Mouse (Mus musculus) mouse embryonic stem cell (cell line): Measurements from ENCODE around the gene Olfr985.

Experiments
- in situ Hi-C, 2 experiments: fragments of 300-500 bp; cut with MboI; formaldehyde crosslinking; loops; 1 replicate in 1 of 2; 3 replicates in 1 of 2; pipeline ENCODE4 v1.14.3; 2019 to 2020; ENCODE audit warnings: low sequenced_read_pairs in 2 of 2, low pct_unique_long_range_greater_than_20kb in 1 of 2, mixed read lengths in 1 of 2; ENCODE audit not compliant: unreplicated experiment in 1 of 2

The Olfr985 gene

GRCm38 (mm10) chr9:40130084-40130483 is at the start of gene Olfr985:
TSS of gene Olfr985 (minus strand) at chr9:40130184.
- in situ Hi-C loops: no loop called here

GRCm38 (mm10) chr9:40177017-40177416 is 47.0 kb upstream of the Olfr985 start:
- in situ Hi-C loops: no loop called here

DNA sequence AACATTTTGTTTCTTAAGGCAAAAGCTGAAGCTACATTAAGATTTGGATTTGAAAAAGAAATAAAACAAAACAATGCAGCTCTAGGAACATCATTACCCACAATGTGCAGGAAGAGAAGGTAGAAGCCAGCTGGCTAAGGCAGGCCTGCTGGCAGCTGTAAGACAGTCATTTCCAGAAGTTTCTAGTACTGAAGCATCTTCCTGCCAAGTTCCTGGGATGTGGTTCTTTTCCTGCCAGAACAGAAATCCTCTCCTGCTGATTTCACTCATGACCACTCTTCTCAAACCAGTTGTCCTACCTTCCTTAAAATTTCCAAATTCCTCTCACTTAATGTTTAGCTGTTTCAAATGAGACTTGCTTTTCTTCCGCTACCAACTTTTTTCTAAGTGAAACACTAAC is 36.5 kb upstream of the Olfr985 start:
- in situ Hi-C loops: no loop called here

- in situ Hi-C loops: no loop called here
Observed at GRCm38 (mm10) chr9:40155118-40155644, 25.2 kb upstream of the Olfr985 start.

DNA sequence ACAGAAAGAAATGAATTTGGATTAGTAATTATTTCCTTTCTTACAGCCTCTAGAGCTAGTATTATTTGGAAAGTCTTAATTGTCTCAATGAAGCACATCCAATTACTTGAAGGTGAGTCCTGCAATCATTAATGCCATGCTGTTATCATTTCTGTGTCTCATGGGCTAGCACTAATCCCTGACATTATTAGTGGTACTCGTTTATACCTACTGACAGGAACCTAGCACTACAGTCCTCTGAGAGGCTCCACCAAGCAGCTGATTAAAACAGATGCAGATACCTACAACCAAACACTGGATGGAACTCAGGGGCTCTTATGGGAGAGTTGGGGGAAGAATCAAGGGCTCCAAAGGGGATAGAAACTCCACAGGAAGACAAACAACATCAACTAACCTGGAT is 11.6 kb upstream of the Olfr985 start:
- in situ Hi-C loops: no loop called here

DNA sequence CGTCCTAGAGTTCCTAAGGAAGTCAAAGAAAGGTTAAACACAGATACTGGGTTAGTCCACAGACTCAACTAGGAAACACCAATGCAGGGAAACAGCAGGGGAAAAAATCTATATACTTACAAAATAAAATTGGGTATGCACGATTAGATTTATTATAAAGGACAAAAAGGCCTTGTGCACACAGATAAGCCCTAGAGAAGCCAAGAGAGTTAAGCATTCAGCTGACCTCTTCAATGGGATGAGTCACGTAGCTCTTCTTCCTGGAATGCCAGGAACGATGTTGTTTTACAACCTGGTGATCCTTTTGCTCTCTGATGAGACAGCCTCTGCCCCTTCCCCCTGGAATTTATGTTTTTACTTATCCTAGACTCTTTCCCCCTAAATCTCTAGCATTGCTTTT is 9.5 kb upstream of the Olfr985 start:
- in situ Hi-C loops: no loop called here

GRCm38 (mm10) chr9:40136987-40137688 is 7.2 kb upstream of the Olfr985 start:
- in situ Hi-C loops: no loop called here

GRCm38 (mm10) chr9:40130556-40130955 is 572 bp upstream of the Olfr985 start:
- in situ Hi-C loops: no loop called here

- in situ Hi-C loops: no loop called here
Observed at GRCm38 (mm10) chr9:40117287-40117659, 12.7 kb downstream of the Olfr985 start.

DNA sequence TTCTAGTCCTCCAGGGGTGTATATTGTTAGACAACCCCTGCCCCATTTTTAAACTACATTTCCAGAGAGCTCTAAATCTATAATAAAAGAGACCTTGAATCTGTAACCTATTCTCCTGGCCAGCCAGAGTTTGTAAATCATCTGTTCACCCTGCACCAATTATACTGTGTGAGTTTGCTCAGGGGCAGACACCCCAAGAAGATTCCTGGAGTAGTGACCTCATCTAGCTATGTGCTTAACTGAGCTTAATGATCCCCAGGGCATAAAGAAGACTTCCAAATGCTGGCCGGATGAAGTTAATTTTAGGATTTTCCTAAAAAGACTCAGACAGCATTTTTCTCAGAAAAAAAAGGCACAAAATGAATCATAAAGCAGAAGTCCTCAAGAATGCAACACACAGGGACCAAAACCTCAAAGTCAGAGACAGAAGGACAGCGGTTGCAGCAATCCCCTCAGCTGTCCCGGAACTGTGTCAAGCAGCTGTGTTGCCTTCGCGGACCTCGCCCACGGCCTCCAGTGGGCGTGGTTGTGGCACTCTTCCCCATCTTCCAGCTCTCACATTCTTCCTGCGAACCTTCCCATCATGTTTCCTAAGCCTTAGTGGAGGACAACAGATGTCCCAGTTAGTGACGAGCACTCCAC is 13.2 kb downstream of the Olfr985 start:
- in situ Hi-C loops: no loop called here

GRCm38 (mm10) chr9:40114106-40114505 is 15.9 kb downstream of the Olfr985 start, which contains the start of gene Olfr984:
TSS of gene Olfr984 (minus strand) at chr9:40114206.
- in situ Hi-C loops: no loop called here

DNA sequence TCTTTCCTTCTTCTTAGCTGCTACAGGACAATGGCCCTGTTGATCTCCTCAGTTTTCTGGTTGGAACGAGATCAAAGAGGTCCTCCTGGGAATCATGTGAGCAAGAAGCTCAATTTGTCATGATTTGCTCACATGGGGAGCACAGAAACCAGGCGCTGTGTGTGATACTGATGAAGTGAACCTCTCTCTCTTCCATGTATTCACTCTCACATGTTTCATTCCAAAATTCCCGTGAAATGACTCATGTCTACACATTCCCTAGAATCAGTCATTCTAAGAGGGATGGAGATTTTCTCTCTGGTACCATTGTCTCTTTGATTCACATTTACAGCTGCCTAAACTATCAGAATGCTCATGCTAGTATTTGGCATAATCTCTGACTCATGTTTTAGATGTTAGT is 35.2 kb downstream of the Olfr985 start:
- in situ Hi-C loops: no loop called here

- in situ Hi-C loops: no loop called here
Observed at GRCm38 (mm10) chr9:40093495-40093894, 36.5 kb downstream of the Olfr985 start, which contains the start of gene Olfr983. TSS of gene Olfr983 (minus strand) at chr9:40093595.
